Mouse (Mus musculus): ENCODE measurements around the gene Ndel1. TPM values are rescaled to one million over a fixed set of nuclear protein-coding genes. Genes with fewer than 3 reads are reported as not detected.
"Not testable (repeated sequence)": the region's sequence is repeated elsewhere in the genome, so short reads cannot be mapped to it uniquely, and the experiment has no call there.

Ndel1 gene
- polyA plus RNA-seq, 2 experiments, result 21.1 to 28.1 TPM

- Histone ChIP-seq H3K4me2 (ENCODE audit: low read depth) (no peak overlapping the region), H3K4me1 (replicated peaks; ENCODE audit: control insufficient read depth in 2 of 2, insufficient read depth in 2 of 2, low read length in 1 of 2) (no peaks in the 10 kb centered on the region; a peak in 1 of 4 replicates), H3K27me3 (ENCODE audit: control insufficient read depth, insufficient read depth, low read length) (no peaks in the 10 kb centered on the region), H3K9me3 (ENCODE audit: control insufficient read depth, low read length) (no peaks in the 10 kb centered on the region), H3K27ac (no peak overlapping the region), H3K4me3 (ENCODE audit: insufficient read depth in 1 of 2, low read depth in 2 of 2, low read length in 2 of 2) (no peak overlapping the region), H3K9ac (replicated peaks) (no peak overlapping the region), H3K36me3 (replicated peaks; ENCODE audit: control insufficient read depth, insufficient read depth, low read depth) (peaks cover 61% of the 10 kb centered on the region)
- TF ChIP-seq CTCF (IDR thresholded peaks at IDR 0.05; ENCODE audit: low read depth), result no peak
- no peak for TF ChIP-seq EP300 (IDR thresholded peaks at IDR 0.05; ENCODE audit: low read depth)
- ATAC-seq (ENCODE audit: insufficient read depth) (no peak), DNase-seq (ENCODE audit: low read depth in 3 of 3, low spot score in 3 of 3) (no peak)
- 75% methylated on average over 3 of the region's 3 CpGs for WGBS (ENCODE audit: insufficient replicate concordance)
Observed at GRCm38 (mm10) chr11:68835034-68835433, 36.6 kb downstream of the Ndel1 start.

GRCm38 (mm10) chr11:68833593-68833992 is 38.1 kb downstream of the Ndel1 start:
- DNase-seq (ENCODE audit: low read depth in 3 of 3, low spot score in 3 of 3), result no peak
- no peak for TF ChIP-seq CTCF (IDR thresholded peaks at IDR 0.05; ENCODE audit: low read depth)
- TF ChIP-seq EP300 (IDR thresholded peaks at IDR 0.05; ENCODE audit: low read depth), result no peak
- Histone ChIP-seq H3K9me3 (ENCODE audit: control insufficient read depth, low read length) (no peaks in the 10 kb centered on the region), H3K27ac (no peak overlapping the region), H3K36me3 (replicated peaks; ENCODE audit: control insufficient read depth, insufficient read depth, low read depth) (peaks cover 64% of the 10 kb centered on the region), H3K4me1 (replicated peaks; ENCODE audit: control insufficient read depth in 2 of 2, insufficient read depth in 2 of 2, low read length in 1 of 2) (no peaks in the 10 kb centered on the region; a peak in 1 of 4 replicates), H3K9ac (replicated peaks) (no peak overlapping the region), H3K4me3 (ENCODE audit: insufficient read depth in 1 of 2, low read depth in 2 of 2, low read length in 2 of 2) (no peak overlapping the region), H3K27me3 (ENCODE audit: control insufficient read depth, insufficient read depth, low read length) (no peaks in the 10 kb centered on the region), H3K4me2 (ENCODE audit: low read depth) (no peak overlapping the region)
- no peak for ATAC-seq (ENCODE audit: insufficient read depth)

- no peak overlapping the region for H3K27ac ChIP-seq
- H3K4me2 ChIP-seq (ENCODE audit: low read depth), result no peak overlapping the region
- H3K4me1 ChIP-seq (replicated peaks; ENCODE audit: control insufficient read depth in 2 of 2, insufficient read depth in 2 of 2, low read length in 1 of 2), result no peaks in the 10 kb centered on the region; a peak in 1 of 4 replicates
- H3K36me3 ChIP-seq (replicated peaks; ENCODE audit: control insufficient read depth, insufficient read depth, low read depth), result peaks cover 68% of the 10 kb centered on the region
- TF ChIP-seq EP300 (IDR thresholded peaks at IDR 0.05; ENCODE audit: low read depth), result no peak
- ATAC-seq (ENCODE audit: insufficient read depth) (no peak), DNase-seq (ENCODE audit: low read depth in 3 of 3, low spot score in 3 of 3) (no peak)
- no peaks in the 10 kb centered on the region for H3K9me3 ChIP-seq (ENCODE audit: control insufficient read depth, low read length)
- no peaks in the 10 kb centered on the region for H3K27me3 ChIP-seq (ENCODE audit: control insufficient read depth, insufficient read depth, low read length)
- no peak overlapping the region for H3K9ac ChIP-seq (replicated peaks)
- H3K4me3 ChIP-seq (ENCODE audit: insufficient read depth in 1 of 2, low read depth in 2 of 2, low read length in 2 of 2), result no peak overlapping the region
- WGBS (ENCODE audit: insufficient replicate concordance), result 33% methylated on average over 4 of the region's 4 CpGs
Observed at GRCm38 (mm10) chr11:68832793-68833192, 38.9 kb downstream of the Ndel1 start.

GRCm38 (mm10) chr11:68831580-68831979 is 40.1 kb downstream of the Ndel1 start:
- not testable (repeated sequence) for H3K4me3 ChIP-seq (ENCODE audit: insufficient read depth in 1 of 2, low read depth in 2 of 2, low read length in 2 of 2); H3K9ac ChIP-seq (replicated peaks); H3K4me2 ChIP-seq (ENCODE audit: low read depth); DNase-seq (ENCODE audit: low read depth in 3 of 3, low spot score in 3 of 3); H3K9me3 ChIP-seq (ENCODE audit: control insufficient read depth, low read length); H3K27ac ChIP-seq; ATAC-seq (ENCODE audit: insufficient read depth); H3K4me1 ChIP-seq (replicated peaks; ENCODE audit: control insufficient read depth in 2 of 2, insufficient read depth in 2 of 2, low read length in 1 of 2); H3K27me3 ChIP-seq (ENCODE audit: control insufficient read depth, insufficient read depth, low read length)
- WGBS (ENCODE audit: insufficient replicate concordance), result 53% methylated on average over 5 of the region's 5 CpGs
- peaks cover 68% of the 10 kb centered on the region for H3K36me3 ChIP-seq (replicated peaks; ENCODE audit: control insufficient read depth, insufficient read depth, low read depth)

GRCm38 (mm10) chr11:68826735-68827134 is 44.9 kb downstream of the Ndel1 start:
- Histone ChIP-seq H3K4me3 (ENCODE audit: insufficient read depth in 1 of 2, low read depth in 2 of 2, low read length in 2 of 2) (no peak overlapping the region), H3K4me2 (ENCODE audit: low read depth) (no peak overlapping the region), H3K9ac (replicated peaks) (no peak overlapping the region), H3K27me3 (ENCODE audit: control insufficient read depth, insufficient read depth, low read length) (no peaks in the 10 kb centered on the region), H3K27ac (no peak overlapping the region), H3K9me3 (ENCODE audit: control insufficient read depth, low read length) (no peaks in the 10 kb centered on the region), H3K4me1 (replicated peaks; ENCODE audit: control insufficient read depth in 2 of 2, insufficient read depth in 2 of 2, low read length in 1 of 2) (no peaks in the 10 kb centered on the region), H3K36me3 (replicated peaks; ENCODE audit: control insufficient read depth, insufficient read depth, low read depth) (peaks cover 40% of the 10 kb centered on the region)
- DNase-seq (ENCODE audit: low read depth in 3 of 3, low spot score in 3 of 3) (no peak), ATAC-seq (ENCODE audit: insufficient read depth) (no peak)
- TF ChIP-seq CTCF (IDR thresholded peaks at IDR 0.05; ENCODE audit: low read depth), result no peak
- no peak for TF ChIP-seq EP300 (IDR thresholded peaks at IDR 0.05; ENCODE audit: low read depth)
- WGBS (ENCODE audit: insufficient replicate concordance), result 39% methylated on average over 3 of the region's 3 CpGs

- ATAC-seq (ENCODE audit: insufficient read depth) (no peak), DNase-seq (ENCODE audit: low read depth in 3 of 3, low spot score in 3 of 3) (no peak)
- Histone ChIP-seq H3K4me2 (ENCODE audit: low read depth) (no peak overlapping the region), H3K9me3 (ENCODE audit: control insufficient read depth, low read length) (no peaks in the 10 kb centered on the region), H3K27ac (no peak overlapping the region), H3K36me3 (replicated peaks; ENCODE audit: control insufficient read depth, insufficient read depth, low read depth) (peaks cover 9% of the 10 kb centered on the region), H3K9ac (replicated peaks) (no peak overlapping the region), H3K27me3 (ENCODE audit: control insufficient read depth, insufficient read depth, low read length) (no peaks in the 10 kb centered on the region), H3K4me1 (replicated peaks; ENCODE audit: control insufficient read depth in 2 of 2, insufficient read depth in 2 of 2, low read length in 1 of 2) (no peaks in the 10 kb centered on the region), H3K4me3 (ENCODE audit: insufficient read depth in 1 of 2, low read depth in 2 of 2, low read length in 2 of 2) (no peak overlapping the region)
- WGBS (ENCODE audit: insufficient replicate concordance), result 84% methylated on average over 15 of the region's 15 CpGs
- TF ChIP-seq EP300 (IDR thresholded peaks at IDR 0.05; ENCODE audit: low read depth) (no peak), CTCF (IDR thresholded peaks at IDR 0.05; ENCODE audit: low read depth) (no peak)
Observed at GRCm38 (mm10) chr11:68822326-68822725, 49.3 kb downstream of the Ndel1 start.
